Mouse (Mus musculus) bone marrow, adult 2 months (tissue): ENCODE results near the gene Insc. TPM values are rescaled to one million over a fixed set of nuclear protein-coding genes. Genes with fewer than 3 reads are reported as not detected.

Source experiments
- H3K27ac ChIP-seq: fragments of 200-500 bp; 2 replicates; pipeline ENCODE4 v1.5.1; 2012; ENCODE audit warnings: low read depth, mild to moderate bottlenecking, control low read depth, inconsistent platforms, low read length; ENCODE audit not compliant: control insufficient read depth, poor library complexity, insufficient read depth
- H3K4me1 ChIP-seq: fragments of 200-500 bp; 2 replicates; pipeline ENCODE4 v1.6.1; 2011; ENCODE audit warnings: low read length; ENCODE audit not compliant: control insufficient read depth, insufficient read depth
- H3K4me3 ChIP-seq: fragments of 200-500 bp; replicated peaks from 2 replicates; pipeline ENCODE3; 2011; ENCODE audit warnings: mild to moderate bottlenecking, low read depth, low read length, control low read depth; ENCODE audit not compliant: control insufficient read depth
- CTCF ChIP-seq: fragments of 200-500 bp; IDR thresholded peaks from 2 replicates; pipeline ENCODE4 v1.5.1; 2011; ENCODE audit warnings: low read length, control low read depth; ENCODE audit not compliant: control insufficient read depth, insufficient read depth
- POLR2A ChIP-seq: fragments of 200-500 bp; IDR thresholded peaks from 2 replicates; pipeline ENCODE4 v1.6.1; 2011; ENCODE audit warnings: low read depth, mild to moderate bottlenecking, control low read depth, low read length, borderline replicate concordance; ENCODE audit not compliant: control insufficient read depth
- WGBS: fragments of 180-500 bp; shearing (Covaris S2); methylation state at CpG from one replicate; pipeline ENCODE4 v1.1.7; 2018; 5-methylcytosine and 5-hydroxymethylcytosine counted together
- polyA plus RNA-seq: library from polyadenylated mRNA; stranded (reverse); fragments of >200 nt; gene quantifications from 2 replicates; pipeline ENCODE4 v1.2.4, GENCODE M21; 2011; ENCODE audit warnings: low replicate concordance; ENCODE audit not compliant: missing spikeins, insufficient read depth, insufficient read length

Gene Insc
- polyA plus RNA-seq, 1 experiment = not detected

DNA sequence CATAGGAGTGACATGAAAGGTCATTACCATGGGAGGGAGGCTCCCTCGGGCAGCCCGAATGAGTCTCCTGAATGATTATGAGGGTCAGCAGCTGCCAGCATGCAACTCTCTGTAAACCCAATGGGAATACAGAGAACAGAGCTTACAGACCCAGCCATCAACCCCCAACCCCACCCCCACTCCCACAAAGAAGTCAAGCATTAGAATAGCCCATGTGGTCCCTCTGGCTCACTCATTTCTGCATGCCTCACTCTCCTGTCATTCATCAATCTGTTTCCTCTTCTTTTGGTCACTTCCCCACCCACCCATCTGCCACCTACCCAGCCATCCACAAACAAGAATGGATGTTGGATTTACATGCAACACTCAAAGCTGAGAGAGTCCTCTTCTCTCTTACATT is 10.0 kb downstream of the Insc start:
- 95% methylated on average over 2 of the region's 2 CpGs for WGBS
- Histone ChIP-seq H3K27ac (no peak overlapping the region), H3K4me3 (no peak overlapping the region), H3K4me1 (no peaks in the 10 kb centered on the region)
- TF ChIP-seq CTCF = no peak
- no peak for TF ChIP-seq POLR2A

DNA sequence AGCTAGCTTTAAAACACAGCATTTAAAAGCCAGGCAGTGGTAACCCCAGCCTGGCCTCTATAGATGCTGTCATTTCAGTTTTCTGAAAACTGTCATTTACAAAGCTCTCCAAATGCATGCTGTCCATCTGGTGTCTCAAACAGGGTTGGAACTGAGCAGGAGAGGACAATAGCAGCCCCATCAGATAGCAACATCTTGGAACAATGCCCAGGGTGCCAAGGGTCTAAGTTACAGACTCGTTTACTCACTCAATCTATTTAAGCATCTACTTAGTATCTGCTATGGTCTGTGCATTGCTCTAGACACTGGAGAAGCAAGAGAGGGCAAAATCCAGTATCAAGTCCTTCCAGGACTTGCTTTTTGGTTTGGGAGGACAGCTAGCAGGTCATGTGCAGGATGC is 10.7 kb downstream of the Insc start:
- no peak for TF ChIP-seq POLR2A
- Histone ChIP-seq H3K4me1 (no peaks in the 10 kb centered on the region), H3K27ac (no peak overlapping the region), H3K4me3 (no peak overlapping the region)
- WGBS = 51% methylated on average over 1 of the region's 1 CpGs

DNA sequence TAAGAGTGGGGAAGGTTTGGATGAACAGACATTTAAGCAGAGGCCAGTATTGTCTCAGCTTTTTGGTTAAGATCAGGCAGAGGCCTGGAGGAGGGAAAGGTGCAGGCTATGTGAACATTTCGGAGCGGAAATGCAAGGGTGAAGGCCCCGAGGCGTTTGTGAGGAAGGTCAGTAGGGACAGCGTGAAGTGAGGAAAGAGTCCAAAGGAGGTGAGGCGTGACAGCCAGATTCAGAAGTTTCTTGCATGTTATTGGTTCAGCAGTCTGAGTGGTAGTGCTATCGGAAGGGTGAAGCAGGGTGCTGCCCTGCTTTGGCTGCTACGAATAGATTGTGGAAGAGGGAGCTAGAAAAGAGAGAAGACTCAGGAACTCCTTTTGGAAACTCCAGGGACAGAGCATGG is 11.1 kb downstream of the Insc start:
- TF ChIP-seq CTCF (no peak), POLR2A (no peak)
- no peaks in the 10 kb centered on the region for H3K4me1 ChIP-seq
- H3K27ac ChIP-seq = no peak overlapping the region
- H3K4me3 ChIP-seq = no peak overlapping the region
- WGBS = 91% methylated on average over 8 of the region's 8 CpGs

- Histone ChIP-seq H3K4me1 (no peaks in the 10 kb centered on the region), H3K4me3 (no peak overlapping the region), H3K27ac (no peak overlapping the region)
- 41% methylated on average over 2 of the region's 2 CpGs for WGBS
- TF ChIP-seq CTCF (no peak), POLR2A (no peak)
These were observed 19.2 kb downstream of the Insc start for GRCm38 (mm10) chr7:114762660-114763059.

- WGBS = 79% methylated on average over 3 of the region's 3 CpGs
- no peak for TF ChIP-seq POLR2A
- TF ChIP-seq CTCF = no peak
- Histone ChIP-seq H3K4me3 (no peak overlapping the region), H3K4me1 (no peaks in the 10 kb centered on the region), H3K27ac (no peak overlapping the region)
These were observed 21.8 kb downstream of the Insc start for GRCm38 (mm10) chr7:114765273-114765672.

DNA sequence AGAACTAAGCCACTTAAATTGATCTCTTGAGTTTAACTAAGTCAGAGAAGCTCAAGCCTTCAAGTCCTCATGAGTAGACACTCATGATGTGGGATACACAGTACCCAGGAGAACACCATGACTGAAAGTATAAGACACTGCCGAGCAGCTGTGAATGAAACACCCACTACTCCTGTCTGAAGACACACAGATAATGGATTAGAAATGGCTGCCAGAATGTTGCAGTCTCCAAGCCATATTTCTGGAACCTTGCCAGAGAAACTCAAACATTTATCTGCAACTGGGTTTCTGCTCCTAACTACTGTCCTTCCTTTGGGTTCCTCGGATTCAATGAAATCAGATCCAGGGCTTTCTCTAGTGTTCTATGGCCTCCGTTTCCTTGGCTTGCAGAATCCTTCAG is 23.0 kb downstream of the Insc start:
- Histone ChIP-seq H3K4me1 (no peaks in the 10 kb centered on the region; the same call in 1 of the 2 replicates), H3K27ac (no peak overlapping the region), H3K4me3 (no peak overlapping the region)
- no peak for TF ChIP-seq CTCF
- no peak for TF ChIP-seq POLR2A
- WGBS = 63% methylated on average over 3 of the region's 3 CpGs

- no peak for TF ChIP-seq CTCF
- no peak for TF ChIP-seq POLR2A
- Histone ChIP-seq H3K4me3 (no peak overlapping the region), H3K4me1 (no peaks in the 10 kb centered on the region; the same call in 1 of the 2 replicates), H3K27ac (no peak overlapping the region)
- WGBS = 86% methylated on average over 5 of the region's 5 CpGs
These were observed 25.0 kb downstream of the Insc start for GRCm38 (mm10) chr7:114768516-114768915.

DNA sequence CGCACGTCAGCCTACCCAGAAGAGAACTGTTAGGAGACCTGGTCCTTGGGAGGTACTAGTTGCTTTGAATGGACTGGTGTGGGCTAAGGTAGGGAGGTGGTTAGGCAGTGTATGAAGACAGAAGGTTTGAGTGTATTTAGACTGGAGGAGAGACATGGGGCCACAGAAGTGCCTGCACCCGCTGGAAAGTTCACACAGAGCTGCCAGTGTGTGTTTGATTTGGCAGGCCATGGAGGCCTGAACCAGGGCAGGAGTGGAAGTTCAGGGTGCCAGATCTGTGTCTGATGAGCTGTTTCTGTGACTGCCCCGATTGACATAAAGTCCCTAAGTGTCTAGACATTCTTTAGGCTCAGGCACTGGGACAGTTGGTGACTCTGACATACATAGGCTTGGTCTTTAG is 25.5 kb downstream of the Insc start:
- Histone ChIP-seq H3K27ac (no peak overlapping the region), H3K4me3 (no peak overlapping the region), H3K4me1 (no peaks in the 10 kb centered on the region; the same call in 1 of the 2 replicates)
- WGBS = 86% methylated on average over 4 of the region's 4 CpGs
- no peak for TF ChIP-seq CTCF
- TF ChIP-seq POLR2A = no peak

DNA sequence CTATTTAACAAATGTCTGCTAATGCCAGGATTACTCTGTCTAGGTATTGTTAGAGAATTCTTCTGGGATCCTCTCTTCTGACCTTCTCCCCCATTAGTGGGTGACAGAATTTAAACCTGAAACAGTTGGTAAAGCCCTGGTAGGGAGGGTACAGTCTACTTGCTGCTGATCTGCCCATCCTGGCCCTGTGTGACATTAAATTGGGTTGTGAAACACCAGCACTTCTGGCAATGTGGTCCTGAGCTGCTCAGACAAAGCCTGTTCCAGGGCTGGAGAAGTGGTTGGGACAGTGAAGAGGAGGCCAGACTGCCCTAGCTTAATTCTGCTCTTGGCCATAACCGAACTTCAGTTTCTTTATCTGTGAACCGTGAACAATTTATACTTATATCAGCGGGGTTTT is 27.1 kb downstream of the Insc start:
- 71% methylated on average over 3 of the region's 3 CpGs for WGBS
- H3K4me1 ChIP-seq = no peaks in the 10 kb centered on the region; the same call in 1 of the 2 replicates
- TF ChIP-seq POLR2A (no peak), CTCF (no peak)
- no peak overlapping the region for H3K27ac ChIP-seq
- H3K4me3 ChIP-seq = no peak overlapping the region
